Mouse (Mus musculus): Measurements from ENCODE around the gene Mllt10. TPM values are rescaled to one million over a fixed set of nuclear protein-coding genes. Genes with fewer than 3 reads are reported as not detected.

The Mllt10 gene
- polyA plus RNA-seq, 1 experiment from 2014 or later = 36.4 TPM

DNA sequence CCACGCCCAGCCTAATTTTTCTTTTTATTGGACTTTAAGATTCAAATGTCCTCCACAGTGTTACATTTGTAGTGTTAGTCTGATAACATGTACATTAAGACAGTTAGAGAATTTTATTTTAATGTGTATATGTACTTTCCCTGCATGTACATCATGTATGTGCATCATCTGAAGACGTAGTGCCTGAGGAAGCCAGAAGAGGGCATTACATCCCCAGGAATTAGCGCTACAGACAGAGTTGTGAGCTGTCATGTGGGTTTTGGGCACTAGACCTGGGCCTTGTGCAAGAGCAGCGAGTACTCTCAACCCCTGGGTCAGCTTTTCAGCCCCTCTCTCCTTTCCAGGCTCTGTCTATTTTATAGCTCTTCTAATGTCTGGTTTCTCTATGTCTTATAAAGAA is 147.9 kb downstream of the Mllt10 start:
- ATAC-seq (replicated peaks; ENCODE audit: low FRiP score, low TSS enrichment, low read depth) = no peak
- Histone ChIP-seq H3K9ac (ENCODE audit: low read length) (no peak overlapping the region), H3K27me3 (replicated peaks; ENCODE audit: control insufficient read depth, insufficient read depth, low read length) (no peaks in the 10 kb centered on the region), H3K27ac (ENCODE audit: low read depth) (no peak overlapping the region), H3K36me3 (ENCODE audit: control insufficient read depth, insufficient read depth, low read length) (peaks cover 66% of the 10 kb centered on the region), H3K9me3 (ENCODE audit: control insufficient read depth, low read length) (no peaks in the 10 kb centered on the region), H3K4me1 (replicated peaks; ENCODE audit: control insufficient read depth, insufficient read depth, low read length) (no peaks in the 10 kb centered on the region), H3K4me2 (ENCODE audit: low read length) (no peak overlapping the region), H3K4me3 (ENCODE audit: low read depth, low read length) (no peak overlapping the region)
- no peak for DNase-seq (ENCODE audit: low spot score)
- WGBS = 92% methylated on average over 4 of the region's 4 CpGs

DNA sequence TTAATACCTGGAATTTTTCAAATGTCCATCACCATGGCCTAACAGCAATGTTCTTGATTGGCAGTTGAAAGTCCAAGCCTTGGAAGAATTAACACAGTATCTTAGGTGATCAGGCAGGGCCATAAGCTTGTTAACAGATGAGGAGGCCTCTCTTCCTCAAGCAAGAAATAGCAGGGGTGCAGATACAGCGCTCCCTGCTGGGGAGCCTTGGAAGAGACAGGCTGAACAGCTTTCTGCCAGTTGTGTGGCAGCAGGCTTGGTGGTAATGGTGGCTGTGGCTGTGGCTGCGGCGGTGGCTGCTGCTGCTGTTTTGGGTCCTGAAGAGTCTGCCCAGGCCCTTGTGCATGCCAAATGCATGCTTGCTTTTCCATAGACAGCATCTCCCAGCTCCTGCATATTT is 150.1 kb downstream of the Mllt10 start:
- H3K4me2 ChIP-seq (ENCODE audit: low read length) = no peak overlapping the region
- no peak overlapping the region for H3K9ac ChIP-seq (ENCODE audit: low read length)
- no peaks in the 10 kb centered on the region for H3K4me1 ChIP-seq (replicated peaks; ENCODE audit: control insufficient read depth, insufficient read depth, low read length)
- 81% methylated on average over 3 of the region's 3 CpGs for WGBS
- ATAC-seq (replicated peaks; ENCODE audit: low FRiP score, low TSS enrichment, low read depth) (no peak), DNase-seq (ENCODE audit: low spot score) (peak; percentile 79)
- H3K9me3 ChIP-seq (ENCODE audit: control insufficient read depth, low read length) = no peaks in the 10 kb centered on the region
- no peak overlapping the region for H3K27ac ChIP-seq (ENCODE audit: low read depth)
- H3K27me3 ChIP-seq (replicated peaks; ENCODE audit: control insufficient read depth, insufficient read depth, low read length) = no peaks in the 10 kb centered on the region
- peaks cover 71% of the 10 kb centered on the region for H3K36me3 ChIP-seq (ENCODE audit: control insufficient read depth, insufficient read depth, low read length)
- H3K4me3 ChIP-seq (ENCODE audit: low read depth, low read length) = no peak overlapping the region

DNA sequence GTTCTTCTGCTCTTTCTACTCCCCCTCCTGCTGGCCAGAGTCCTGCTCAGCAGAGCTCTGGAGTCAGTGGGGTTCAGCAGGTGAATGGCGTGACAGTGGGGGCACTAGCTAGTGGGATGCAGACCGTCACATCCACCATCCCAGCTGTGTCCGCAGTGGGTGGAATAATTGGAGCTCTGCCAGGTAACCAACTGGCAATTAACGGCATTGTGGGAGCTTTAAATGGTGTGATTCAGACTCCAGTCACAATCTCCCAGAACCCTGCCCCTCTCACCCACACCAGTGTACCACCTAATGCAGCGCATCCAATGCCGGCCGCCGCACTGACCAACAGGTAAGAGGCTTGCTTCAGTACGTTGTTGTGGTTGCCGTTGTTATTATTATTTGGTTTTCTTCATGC is 151.8 kb downstream of the Mllt10 start:
- Histone ChIP-seq H3K4me1 (replicated peaks; ENCODE audit: control insufficient read depth, insufficient read depth, low read length) (no peaks in the 10 kb centered on the region), H3K27me3 (replicated peaks; ENCODE audit: control insufficient read depth, insufficient read depth, low read length) (no peaks in the 10 kb centered on the region), H3K4me3 (ENCODE audit: low read depth, low read length) (no peak overlapping the region), H3K4me2 (ENCODE audit: low read length) (no peak overlapping the region), H3K27ac (ENCODE audit: low read depth) (no peak overlapping the region), H3K36me3 (ENCODE audit: control insufficient read depth, insufficient read depth, low read length) (peaks cover 78% of the 10 kb centered on the region), H3K9me3 (ENCODE audit: control insufficient read depth, low read length) (no peaks in the 10 kb centered on the region), H3K9ac (ENCODE audit: low read length) (no peak overlapping the region)
- WGBS = 89% methylated on average over 10 of the region's 10 CpGs
- ATAC-seq (replicated peaks; ENCODE audit: low FRiP score, low TSS enrichment, low read depth) (no peak), DNase-seq (ENCODE audit: low spot score) (no peak)

DNA sequence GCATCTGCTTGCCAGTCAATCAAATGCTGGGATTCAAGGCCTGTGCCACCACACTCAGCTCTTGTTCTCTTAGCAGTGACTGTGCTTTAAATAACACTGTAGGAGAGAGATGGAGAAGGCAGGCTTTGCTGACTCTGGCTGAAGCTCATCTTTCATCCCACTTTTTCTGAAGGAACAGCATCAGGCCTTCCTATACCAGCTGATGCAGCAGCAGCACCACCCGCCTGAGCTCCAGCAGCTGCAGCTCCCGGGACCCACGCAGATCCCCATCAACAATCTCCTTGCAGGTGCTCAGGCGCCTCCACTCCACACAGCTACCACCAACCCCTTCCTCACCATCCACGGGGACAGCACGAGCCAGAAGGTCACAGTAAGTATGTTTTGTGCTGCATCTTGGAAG is 153.5 kb downstream of the Mllt10 start:
- Histone ChIP-seq H3K4me2 (ENCODE audit: low read length) (no peak overlapping the region), H3K9ac (ENCODE audit: low read length) (no peak overlapping the region), H3K36me3 (ENCODE audit: control insufficient read depth, insufficient read depth, low read length) (peaks cover 86% of the 10 kb centered on the region), H3K4me1 (replicated peaks; ENCODE audit: control insufficient read depth, insufficient read depth, low read length) (no peaks in the 10 kb centered on the region), H3K9me3 (ENCODE audit: control insufficient read depth, low read length) (no peaks in the 10 kb centered on the region), H3K4me3 (ENCODE audit: low read depth, low read length) (no peak overlapping the region), H3K27ac (ENCODE audit: low read depth) (no peak overlapping the region), H3K27me3 (replicated peaks; ENCODE audit: control insufficient read depth, insufficient read depth, low read length) (no peaks in the 10 kb centered on the region)
- no peak for DNase-seq (ENCODE audit: low spot score)
- 81% methylated on average over 6 of the region's 6 CpGs for WGBS
- ATAC-seq (replicated peaks; ENCODE audit: low FRiP score, low TSS enrichment, low read depth) = no peak

DNA sequence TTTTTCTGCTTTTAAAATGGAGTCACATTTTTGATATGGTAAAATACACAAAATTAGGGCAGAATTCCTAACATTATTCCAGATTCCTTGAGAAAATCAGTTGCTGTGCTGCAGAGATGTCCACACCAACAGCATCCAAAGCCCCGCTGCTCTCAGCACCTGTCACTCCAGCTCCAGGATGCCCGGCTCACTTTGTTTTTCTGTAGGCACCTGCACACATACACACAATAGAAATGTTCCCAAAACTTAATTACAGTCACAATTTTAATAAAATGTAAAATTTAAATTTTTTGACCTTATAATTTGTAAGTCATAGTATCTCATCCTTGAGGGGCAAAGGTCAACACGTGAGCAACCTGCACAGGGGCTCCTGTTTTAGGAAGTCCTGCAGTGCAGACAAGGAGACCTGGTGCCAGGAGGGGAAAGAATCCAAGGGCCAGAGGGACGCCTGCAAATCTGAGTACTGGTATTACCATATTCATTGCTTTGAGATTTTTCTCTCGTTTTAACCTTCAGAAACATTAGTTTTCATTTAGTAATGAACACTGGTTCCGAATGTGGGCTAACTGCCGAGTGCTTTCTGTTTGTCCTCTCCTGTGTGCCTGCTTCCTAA is 154.3 kb downstream of the Mllt10 start:
- Histone ChIP-seq H3K4me1 (replicated peaks; ENCODE audit: control insufficient read depth, insufficient read depth, low read length) (no peaks in the 10 kb centered on the region), H3K9ac (ENCODE audit: low read length) (no peak overlapping the region), H3K27ac (ENCODE audit: low read depth) (no peak overlapping the region), H3K9me3 (ENCODE audit: control insufficient read depth, low read length) (no peaks in the 10 kb centered on the region), H3K4me2 (ENCODE audit: low read length) (no peak overlapping the region), H3K36me3 (ENCODE audit: control insufficient read depth, insufficient read depth, low read length) (peaks cover 87% of the 10 kb centered on the region), H3K27me3 (replicated peaks; ENCODE audit: control insufficient read depth, insufficient read depth, low read length) (no peaks in the 10 kb centered on the region), H3K4me3 (ENCODE audit: low read depth, low read length) (no peak overlapping the region)
- DNase-seq (ENCODE audit: low spot score) (no peak), ATAC-seq (replicated peaks; ENCODE audit: low FRiP score, low TSS enrichment, low read depth) (no peak)
- WGBS = 87% methylated on average over 7 of the region's 7 CpGs

DNA sequence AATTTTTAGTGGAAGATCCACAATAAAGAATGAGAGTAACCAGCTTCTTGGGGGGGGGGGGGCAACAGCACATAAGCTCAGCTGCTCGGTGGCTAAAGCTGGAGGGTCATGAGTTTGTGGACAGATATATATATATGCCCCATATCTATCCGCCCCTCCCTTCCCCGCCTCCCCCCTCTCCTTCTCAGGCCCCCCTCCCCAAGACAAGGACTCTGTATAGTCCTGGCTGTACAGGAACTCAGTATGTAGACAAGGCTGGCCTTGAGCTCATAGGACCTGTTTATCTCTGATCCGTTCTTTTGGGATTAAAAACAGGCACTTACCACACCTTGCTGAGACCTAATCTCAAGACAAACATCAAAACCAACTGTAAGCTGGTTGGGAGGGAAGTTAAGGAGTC is 154.9 kb downstream of the Mllt10 start:
- Histone ChIP-seq H3K27me3 (replicated peaks; ENCODE audit: control insufficient read depth, insufficient read depth, low read length) (no peaks in the 10 kb centered on the region), H3K4me1 (replicated peaks; ENCODE audit: control insufficient read depth, insufficient read depth, low read length) (no peaks in the 10 kb centered on the region), H3K27ac (ENCODE audit: low read depth) (no peak overlapping the region), H3K4me3 (ENCODE audit: low read depth, low read length) (no peak overlapping the region), H3K4me2 (ENCODE audit: low read length) (no peak overlapping the region), H3K9me3 (ENCODE audit: control insufficient read depth, low read length) (no peaks in the 10 kb centered on the region), H3K36me3 (ENCODE audit: control insufficient read depth, insufficient read depth, low read length) (peaks cover 92% of the 10 kb centered on the region), H3K9ac (ENCODE audit: low read length) (no peak overlapping the region)
- ATAC-seq (replicated peaks; ENCODE audit: low FRiP score, low TSS enrichment, low read depth) (no peak), DNase-seq (ENCODE audit: low spot score) (no peak)
- WGBS = 89% methylated on average over 4 of the region's 4 CpGs

DNA sequence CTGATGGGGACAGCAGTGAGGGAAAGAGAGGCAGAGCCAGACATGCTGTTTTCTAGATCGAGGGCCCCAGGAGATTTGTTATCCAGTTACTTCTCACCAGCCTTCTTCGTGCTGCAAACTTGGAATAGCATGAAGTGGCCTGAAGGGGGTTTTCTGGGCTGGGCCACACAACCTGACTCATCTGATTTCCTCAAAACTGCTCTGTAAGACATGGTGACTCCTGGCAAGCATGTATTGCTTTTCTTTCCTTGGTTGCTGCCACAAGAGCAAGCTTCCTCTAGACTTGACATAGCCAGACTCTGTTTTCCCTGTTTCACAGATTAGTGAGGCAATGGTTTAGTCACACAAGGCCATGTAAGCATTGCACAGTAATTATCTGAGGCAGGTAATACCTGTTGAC is 159.0 kb downstream of the Mllt10 start:
- Histone ChIP-seq H3K9ac (ENCODE audit: low read length) (no peak overlapping the region), H3K4me1 (replicated peaks; ENCODE audit: control insufficient read depth, insufficient read depth, low read length) (no peaks in the 10 kb centered on the region), H3K27ac (ENCODE audit: low read depth) (no peak overlapping the region), H3K27me3 (replicated peaks; ENCODE audit: control insufficient read depth, insufficient read depth, low read length) (no peaks in the 10 kb centered on the region), H3K4me3 (ENCODE audit: low read depth, low read length) (no peak overlapping the region), H3K9me3 (ENCODE audit: control insufficient read depth, low read length) (no peaks in the 10 kb centered on the region), H3K36me3 (ENCODE audit: control insufficient read depth, insufficient read depth, low read length) (peaks cover 91% of the 10 kb centered on the region), H3K4me2 (ENCODE audit: low read length) (no peak overlapping the region)
- DNase-seq (ENCODE audit: low spot score) (no peak), ATAC-seq (replicated peaks; ENCODE audit: low FRiP score, low TSS enrichment, low read depth) (no peak)
- 78% methylated on average over 2 of the region's 2 CpGs for WGBS

DNA sequence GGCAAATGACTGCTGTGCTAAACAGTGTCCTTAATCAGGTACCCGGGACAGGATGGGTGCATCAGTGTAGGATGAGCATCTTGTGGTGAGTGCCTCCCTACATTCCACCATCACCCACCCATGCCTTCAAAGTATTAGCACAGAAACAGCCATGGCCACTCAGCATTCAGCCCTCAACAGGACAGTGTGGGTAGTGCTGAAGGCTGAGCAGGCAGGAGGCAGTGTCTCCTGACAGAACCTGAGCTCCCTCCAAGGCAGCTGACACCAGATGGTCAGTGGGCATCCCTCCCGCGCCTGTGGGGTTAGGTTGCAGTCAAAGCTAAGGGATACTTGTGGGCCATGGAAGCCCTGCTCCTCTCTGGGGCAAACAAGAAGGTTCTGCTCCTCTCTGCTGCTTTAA is 162.8 kb downstream of the Mllt10 start:
- no peak for DNase-seq (ENCODE audit: low spot score)

DNA sequence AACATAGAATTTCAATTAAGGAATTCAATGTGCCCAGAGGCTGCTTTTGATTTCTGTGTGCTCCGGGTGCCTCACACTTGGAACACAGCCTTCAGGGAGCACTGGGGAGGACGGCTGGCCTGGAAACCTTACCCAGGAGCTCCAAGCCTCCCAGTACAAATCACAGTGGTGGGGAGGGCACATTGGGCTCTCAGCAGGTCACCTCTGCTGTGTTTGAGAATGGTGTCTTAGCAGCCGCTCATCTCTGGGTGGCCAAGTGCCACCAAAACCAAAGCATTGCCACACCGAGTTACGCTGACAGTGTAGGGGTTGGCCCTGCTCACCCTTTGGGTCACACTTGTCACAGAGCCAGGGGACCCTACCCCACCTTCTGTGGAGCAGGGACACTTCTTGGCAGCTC is 163.5 kb downstream of the Mllt10 start:
- H3K4me3 ChIP-seq (ENCODE audit: low read depth, low read length) = no peak overlapping the region
- no peak overlapping the region for H3K9ac ChIP-seq (ENCODE audit: low read length)
- no peak for DNase-seq (ENCODE audit: low spot score)
- H3K27me3 ChIP-seq (replicated peaks; ENCODE audit: control insufficient read depth, insufficient read depth, low read length) = no peaks in the 10 kb centered on the region
- no peaks in the 10 kb centered on the region for H3K4me1 ChIP-seq (replicated peaks; ENCODE audit: control insufficient read depth, insufficient read depth, low read length)
- H3K9me3 ChIP-seq (ENCODE audit: control insufficient read depth, low read length) = no peaks in the 10 kb centered on the region
- no peak overlapping the region for H3K4me2 ChIP-seq (ENCODE audit: low read length)
- H3K27ac ChIP-seq (ENCODE audit: low read depth) = no peak overlapping the region
- 86% methylated on average over 5 of the region's 5 CpGs for WGBS
- peaks cover 59% of the 10 kb centered on the region for H3K36me3 ChIP-seq (ENCODE audit: control insufficient read depth, insufficient read depth, low read length)
- no peak for ATAC-seq (replicated peaks; ENCODE audit: low FRiP score, low TSS enrichment, low read depth)

More for the DNA sequence above, 162.8 kb downstream of the Mllt10 start:
- no peak overlapping the region for H3K4me3 ChIP-seq (ENCODE audit: low read depth, low read length)
- no peak overlapping the region for H3K4me2 ChIP-seq (ENCODE audit: low read length)
- 61% methylated on average over 3 of the region's 3 CpGs for WGBS
- peaks cover 66% of the 10 kb centered on the region for H3K36me3 ChIP-seq (ENCODE audit: control insufficient read depth, insufficient read depth, low read length)
- H3K9me3 ChIP-seq (ENCODE audit: control insufficient read depth, low read length) = no peaks in the 10 kb centered on the region
- H3K4me1 ChIP-seq (replicated peaks; ENCODE audit: control insufficient read depth, insufficient read depth, low read length) = no peaks in the 10 kb centered on the region
- ATAC-seq (replicated peaks; ENCODE audit: low FRiP score, low TSS enrichment, low read depth) = no peak
- no peak overlapping the region for H3K27ac ChIP-seq (ENCODE audit: low read depth)
- H3K9ac ChIP-seq (ENCODE audit: low read length) = no peak overlapping the region
- H3K27me3 ChIP-seq (replicated peaks; ENCODE audit: control insufficient read depth, insufficient read depth, low read length) = no peaks in the 10 kb centered on the region

All from intestine, embryonic 14.5 days (tissue).